Mouse (Mus musculus) monocyte, adult 2 months (primary cell): Measurements from ENCODE around the gene Nfu1.

Source experiments
- DNase-seq, 2 experiments: peaks; one replicate each; pipeline ENCODE4 v3.0.0; 2022; ENCODE audit warnings: low spot score in 2 of 2, low read depth in 1 of 2

Nfu1 gene

DNA sequence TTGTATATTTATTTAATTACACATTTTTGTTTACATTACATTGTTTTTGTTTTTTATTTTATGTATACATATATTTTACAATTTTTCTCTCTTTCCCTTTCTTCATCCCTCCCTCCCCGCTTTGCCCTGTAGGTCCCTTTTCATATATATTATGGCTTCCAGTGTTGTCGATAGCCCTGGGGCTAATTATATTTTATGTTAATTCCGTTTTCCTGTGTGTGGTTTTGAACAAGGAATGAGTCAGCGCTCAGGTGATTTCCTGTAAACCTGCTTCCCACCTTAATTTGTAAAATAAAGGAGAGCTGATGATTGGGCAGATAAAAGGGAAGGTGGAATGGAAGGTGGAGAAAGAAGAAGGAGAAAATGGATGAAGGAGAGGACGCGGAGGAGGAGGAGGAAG, at the start of gene Nfu1:
TSS of gene Nfu1 (plus strand) at position 350 of the 400 bp plus-strand sequence.
- no peak for DNase-seq

DNA sequence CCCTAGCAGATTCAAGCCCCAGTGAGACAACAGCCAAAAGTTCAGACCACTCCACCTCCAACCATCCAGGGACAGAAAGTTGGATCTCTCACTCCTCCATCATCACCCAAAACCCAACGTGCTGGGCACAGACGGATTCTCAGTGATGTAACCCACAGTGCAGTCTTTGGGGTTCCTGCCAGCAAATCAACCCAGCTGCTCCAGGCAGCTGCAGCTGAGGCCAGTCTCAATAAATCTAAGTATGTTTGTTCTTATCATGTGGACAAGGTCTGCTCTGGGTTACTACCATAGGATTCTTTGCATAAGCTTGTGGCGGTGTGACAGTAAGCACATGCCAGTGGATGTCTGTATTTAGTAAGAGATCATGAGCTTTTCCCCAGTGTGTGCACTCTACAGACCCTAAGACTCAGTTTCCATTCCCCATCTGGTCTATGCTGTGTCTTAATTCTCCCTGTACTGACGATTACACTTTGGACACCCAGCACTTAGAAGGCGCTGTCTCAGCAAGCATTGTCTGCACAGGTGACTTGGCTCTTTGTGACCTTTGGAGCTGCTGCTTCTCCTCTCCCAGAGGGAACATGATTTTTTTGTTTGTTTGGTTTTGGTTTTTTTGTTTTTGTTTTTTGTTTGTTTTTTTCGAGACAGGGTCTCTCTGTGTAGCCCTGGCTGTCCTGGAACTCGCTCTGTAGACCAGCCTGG, 44.9 kb upstream of the Nfu1 start:
- DNase-seq, result no peak

DNA sequence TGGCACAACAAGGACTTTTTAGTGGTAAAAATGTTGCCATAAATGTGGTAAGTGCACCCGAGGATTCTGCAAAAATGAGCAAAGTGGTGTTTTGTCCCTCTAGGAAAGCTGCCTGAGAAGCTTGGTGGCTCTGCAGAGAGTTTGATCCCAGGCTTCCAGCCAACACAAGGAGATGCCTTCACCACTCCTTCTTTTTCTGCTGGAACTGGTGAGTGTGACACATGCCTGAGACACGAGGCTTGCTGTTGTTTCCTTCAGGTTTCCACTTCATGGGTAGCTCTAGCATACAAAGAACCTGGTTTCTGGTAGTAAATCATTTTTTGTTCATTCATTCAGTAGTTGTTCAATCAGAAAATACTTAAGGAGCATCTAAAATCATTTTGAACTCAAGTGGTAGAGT, 41.9 kb upstream of the Nfu1 start:
- DNase-seq, result no peak

DNA sequence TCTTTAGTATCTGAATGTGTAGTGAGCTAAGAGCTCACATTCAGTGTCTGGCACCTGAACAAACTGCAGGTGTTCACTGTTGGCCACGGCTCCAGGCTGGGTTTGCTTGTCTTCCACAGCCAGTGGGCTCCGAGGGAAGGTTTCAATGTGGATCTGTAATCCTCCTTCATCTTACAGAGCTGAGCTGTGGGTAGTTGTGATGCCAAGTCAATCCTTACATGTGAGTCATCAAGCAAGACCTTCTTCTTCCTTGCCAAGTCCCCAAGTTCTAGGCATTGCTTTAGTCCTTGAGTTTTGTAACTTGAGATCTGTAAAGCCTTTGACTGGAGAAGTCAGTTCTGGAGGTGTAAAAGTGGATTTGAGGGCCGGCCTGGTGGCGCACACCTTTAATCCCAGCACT, 35.1 kb upstream of the Nfu1 start:
- no peak for DNase-seq

DNA sequence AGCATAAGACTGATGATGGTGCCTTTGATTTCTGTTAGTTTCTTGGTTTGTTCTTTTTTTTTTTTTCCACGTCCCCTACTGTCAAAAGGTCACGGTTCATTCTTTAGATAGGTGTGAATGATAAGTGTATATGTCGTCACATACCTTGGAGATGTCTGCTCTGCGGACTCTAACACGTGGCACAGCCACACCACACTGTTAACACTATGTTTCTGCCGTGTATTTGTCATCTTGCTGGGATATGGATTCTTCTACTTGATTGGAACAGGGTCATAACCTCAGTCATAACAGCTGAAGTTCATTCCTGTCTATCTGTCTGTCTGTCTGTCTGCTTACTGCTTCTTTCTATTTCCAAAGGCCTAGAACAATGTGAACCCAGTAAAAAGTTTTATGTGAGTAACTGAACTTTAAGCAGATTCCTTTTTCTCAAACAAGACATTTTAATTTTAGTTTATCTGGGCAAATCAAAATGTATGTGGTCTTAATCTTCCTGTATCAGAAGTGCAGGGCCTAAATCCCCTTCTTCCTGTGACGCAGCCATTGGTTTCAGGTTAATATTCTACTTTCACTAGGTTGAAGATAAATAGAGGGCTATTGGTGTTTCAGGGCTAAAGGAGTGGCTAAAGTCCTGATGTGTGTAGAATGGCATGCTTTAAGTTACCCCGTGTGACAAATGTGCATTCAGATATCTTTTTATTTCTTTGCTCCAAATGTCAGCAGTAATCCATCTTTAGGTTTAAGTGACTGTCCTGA, 30.7 kb upstream of the Nfu1 start:
- DNase-seq, result no peak

DNA sequence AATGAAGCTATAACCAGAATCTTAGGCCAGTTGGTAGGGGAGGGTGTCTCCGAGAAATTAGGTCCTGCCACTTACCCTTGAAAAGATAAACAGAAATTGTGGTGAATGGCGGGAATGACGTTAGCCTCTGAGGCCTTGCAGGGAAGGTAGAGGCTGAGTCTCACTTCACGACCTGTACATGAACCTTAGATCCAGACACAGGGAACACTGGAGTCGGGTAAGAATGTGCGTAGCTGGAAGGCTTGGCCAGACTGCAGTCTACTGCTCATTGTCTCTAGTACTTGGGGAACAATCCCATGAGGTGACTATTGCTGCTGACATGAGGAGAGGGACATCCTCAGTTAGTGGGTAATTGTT, 30.1 kb upstream of the Nfu1 start:
- DNase-seq, result no peak

DNA sequence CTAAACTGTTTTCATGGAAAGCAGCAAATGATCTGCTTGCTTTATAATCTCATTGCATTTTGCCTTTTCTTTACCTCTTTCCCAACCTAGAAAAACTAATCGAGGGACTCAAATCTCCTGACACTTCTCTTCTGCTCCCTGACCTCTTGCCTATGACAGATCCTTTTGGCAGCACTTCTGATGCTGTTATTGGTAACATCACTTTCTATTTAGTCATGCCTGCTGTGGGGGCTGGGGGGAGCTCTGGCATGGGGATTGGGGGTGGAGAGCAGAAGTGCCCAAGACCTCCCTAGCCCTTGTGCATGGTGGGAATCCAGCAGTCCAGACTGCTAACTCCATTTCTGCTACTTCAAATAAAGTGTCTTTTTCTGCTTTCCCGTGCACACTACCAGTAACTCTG, 27.8 kb upstream of the Nfu1 start:
- no peak for DNase-seq

DNA sequence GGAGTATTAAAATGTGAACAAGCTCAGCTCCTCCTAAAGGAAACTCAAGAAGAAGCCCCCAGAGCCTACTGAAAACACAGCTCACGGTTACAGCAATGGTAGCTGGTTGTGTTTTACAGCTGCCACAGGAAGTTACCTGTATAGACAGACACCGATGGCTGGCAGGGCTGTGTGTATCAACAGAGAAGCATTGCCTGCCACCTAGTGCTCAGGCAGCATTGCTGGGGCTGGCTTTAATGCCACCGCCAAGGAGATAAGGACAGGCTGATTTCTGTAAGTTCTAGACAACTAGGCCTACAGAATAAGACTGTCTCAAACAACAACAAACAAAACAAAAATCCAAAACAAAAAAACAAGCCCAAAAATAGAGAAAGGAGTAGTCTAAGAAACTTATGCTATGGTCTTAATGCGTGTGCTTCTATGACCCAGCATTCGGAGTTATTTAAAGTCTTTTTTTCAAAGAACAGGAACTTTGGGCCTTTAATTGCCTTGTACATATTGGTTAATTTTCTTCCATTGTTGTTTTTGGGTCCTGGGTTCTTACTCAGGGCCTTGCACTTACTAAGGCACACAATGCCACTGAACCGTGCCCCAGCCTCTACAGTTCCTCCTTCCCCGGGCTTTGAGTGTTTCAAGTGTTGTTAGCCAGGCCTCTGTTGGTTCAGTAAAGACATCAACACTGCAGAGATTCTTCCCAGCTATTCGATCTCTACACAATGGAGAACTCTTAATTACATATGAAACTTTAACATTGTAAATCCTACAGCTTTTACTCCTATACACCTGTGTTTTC, 23.5 kb upstream of the Nfu1 start:
- DNase-seq, result no peak

DNA sequence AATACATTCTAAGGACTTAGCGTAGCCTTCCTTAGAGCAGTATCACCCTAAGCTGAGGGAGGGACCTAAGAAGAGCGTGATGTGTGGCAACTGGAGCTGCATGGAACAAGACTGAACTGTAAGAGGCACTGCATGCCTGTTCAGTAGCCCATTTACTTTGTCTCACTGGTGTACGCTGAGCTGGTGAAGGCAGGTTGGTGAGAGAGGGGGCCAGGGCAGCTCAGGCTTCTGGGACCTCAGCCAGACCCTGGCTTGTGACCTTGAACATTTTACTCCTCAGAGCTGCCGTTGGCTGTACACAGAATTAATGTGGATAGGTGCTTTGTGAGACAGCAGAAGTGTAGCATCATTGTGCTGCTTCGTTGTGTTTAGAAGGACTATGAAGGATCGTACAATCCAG, 19.5 kb upstream of the Nfu1 start:
- DNase-seq, result no peak

DNA sequence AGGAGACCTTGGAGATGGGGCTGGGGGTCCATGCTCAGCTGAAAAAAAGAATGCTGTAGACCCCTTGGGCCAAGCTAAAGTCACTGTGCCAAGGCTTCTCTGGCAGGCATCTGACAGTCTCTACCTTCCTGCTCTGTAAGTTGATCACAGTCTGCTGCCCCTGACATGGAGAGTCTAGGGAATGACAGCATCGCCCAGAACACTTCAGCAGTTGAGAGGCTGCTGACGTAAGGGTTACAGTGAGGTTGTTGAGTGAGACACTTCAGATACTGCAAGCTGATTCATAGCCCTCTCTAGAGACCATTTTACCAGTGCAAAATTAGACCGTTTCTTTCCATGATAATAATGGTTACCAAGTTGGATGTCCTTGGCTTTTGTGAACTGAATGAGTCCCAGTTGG, 18.0 kb upstream of the Nfu1 start:
- no peak for DNase-seq

DNA sequence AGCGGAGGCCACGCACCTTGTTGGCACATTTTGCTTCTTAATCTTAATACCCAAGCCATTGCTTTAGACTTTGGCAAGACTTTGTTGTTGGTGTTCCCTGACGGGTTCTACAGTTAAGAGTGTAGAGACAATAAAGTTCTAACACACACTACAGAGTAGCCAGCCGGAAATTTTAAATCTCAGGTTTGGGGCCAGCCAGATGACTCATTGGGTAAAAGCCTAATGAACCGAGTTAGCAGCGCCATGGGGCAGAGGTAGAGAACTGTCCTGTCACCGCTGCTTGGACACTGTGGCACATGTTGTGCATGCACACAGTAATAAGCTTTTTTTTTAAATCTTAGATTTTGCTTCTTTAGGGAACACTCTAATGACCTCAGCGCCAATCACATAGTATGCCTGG, 16.7 kb upstream of the Nfu1 start:
- no peak for DNase-seq

DNA sequence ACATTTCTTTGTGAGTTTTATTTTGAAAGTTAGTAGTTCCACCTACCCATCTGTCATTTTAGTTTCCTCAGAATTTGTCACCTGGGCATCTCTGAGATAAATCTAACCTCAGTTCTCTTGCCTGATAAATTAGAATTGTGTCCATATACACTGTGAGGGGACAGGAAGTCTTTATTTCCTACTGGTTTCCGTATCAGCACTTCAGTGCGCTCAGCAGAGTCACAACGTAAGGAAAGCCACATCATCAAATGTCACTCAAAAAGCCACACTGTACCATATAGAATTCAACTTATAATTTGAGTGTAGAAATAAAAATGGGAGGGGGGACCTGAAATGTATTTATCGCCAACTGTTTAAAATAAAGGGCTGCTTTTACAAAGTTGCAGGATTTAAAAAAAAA, 14.8 kb upstream of the Nfu1 start:
- DNase-seq, result no peak

DNA sequence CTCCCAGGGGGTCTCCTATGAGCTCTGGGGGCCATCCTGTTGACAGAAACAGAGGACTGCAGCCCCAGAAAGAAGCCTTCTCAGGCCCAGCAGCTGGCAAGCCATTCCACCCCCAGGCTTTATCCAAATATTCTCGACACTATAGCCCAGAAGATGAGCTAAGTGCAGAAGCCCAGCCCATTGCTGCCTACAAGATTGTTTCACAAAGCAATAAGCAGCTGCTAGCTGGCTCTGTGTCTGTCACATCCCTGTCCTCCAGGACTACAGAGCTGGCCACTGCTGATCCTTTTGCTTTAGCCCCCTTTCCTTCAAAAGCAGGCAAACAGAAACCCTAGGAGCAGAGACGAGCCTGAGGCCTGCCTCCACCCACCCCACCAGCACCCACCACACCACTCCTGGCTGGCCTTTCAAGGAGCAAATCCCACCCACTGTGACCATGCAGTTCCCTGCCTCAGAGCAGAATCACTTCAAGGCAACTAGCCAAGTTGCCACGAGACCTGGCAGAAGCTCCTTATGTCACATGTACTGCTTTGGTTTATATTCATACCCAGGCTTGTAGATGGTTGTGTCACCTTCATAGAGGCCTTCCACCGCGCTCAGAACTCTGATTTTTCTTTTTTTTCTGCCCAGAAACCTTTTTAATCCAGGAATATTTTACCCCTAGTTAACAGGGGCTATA, 12.3 kb upstream of the Nfu1 start:
- no peak for DNase-seq

DNA sequence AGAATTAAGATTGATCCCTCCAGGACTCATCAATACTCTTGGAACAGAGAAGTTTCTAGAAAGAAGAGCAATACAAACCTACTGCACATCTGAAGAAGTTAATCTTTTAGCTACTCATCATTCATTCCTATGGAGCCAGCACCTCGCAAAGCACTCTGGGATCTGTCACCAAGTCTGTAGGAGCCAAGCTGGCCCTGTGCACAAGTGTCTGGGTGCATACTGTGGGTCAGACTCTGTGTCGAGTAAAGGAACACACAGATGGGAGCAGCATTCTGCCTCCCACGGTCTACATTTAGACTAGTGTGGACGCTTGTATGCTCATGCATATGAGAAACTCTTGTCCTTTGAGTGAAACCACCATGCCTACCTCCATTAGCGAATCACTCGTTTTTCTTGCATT, 11.7 kb upstream of the Nfu1 start:
- DNase-seq, result no peak

DNA sequence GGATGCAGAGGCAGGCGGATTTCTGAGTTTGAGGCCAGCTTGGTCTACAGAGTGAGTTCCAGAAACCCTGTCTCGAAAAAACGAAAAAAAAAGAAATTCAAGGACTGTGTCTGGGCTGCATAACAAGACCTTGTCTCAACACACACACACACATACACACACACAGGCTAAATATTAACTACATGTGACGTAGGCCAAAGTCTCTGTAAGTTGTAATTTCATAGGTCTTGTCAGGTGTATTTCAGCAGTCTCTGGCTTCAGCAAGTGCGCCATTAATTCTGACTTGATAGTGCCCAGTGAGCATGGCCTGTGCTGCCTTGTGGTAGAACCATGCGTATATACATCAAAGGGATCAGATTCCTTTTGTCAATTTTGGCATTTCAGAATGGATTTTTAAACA, 7.0 kb upstream of the Nfu1 start:
- no peak for DNase-seq

DNA sequence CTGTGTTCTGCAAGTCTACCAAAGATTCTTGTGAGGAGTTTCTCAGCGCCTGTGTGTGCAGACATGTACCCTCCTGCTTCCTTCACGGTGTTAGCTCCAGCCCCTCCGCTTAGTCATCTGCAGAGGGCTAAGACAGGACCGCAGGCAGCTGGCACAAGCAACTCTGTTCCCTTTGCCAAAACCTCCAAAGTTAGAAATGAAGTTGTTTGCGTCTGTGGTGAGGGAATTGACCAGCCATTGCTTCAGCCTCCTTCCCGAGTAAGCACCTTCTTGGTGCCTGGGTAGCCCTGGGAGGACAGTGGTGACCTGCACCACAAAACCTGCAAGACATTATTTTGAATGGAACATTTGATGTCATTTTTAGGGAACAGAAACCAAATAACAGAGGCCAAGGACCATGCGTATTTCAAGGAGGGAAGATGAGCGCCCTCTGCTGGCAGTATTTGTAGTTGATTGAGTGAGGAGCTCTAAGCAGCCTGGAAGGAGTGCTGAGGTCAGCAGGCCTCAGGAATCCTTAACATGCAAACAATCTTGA, 6.4 kb upstream of the Nfu1 start:
- DNase-seq, result peak; percentile 69 to 83

DNA sequence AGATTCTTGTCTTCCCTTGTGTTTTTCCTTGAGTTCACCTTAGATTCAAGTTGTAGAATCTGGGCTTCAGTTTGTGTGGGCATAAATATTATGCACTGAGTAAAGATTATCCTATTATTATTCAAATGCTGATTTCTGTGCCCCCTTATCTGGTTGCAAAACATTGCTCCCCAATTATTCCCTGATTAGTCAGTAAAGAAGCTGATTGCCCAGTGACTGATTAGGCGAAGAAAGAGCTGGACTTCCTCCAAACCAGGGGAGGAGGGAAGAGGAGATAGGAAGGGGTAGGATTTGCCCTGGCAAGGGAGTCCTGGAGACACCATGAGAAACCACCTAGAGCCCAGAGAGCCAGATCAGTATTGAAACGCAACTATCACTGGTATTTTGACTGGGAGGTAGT, 4.9 kb upstream of the Nfu1 start:
- no peak for DNase-seq

DNA sequence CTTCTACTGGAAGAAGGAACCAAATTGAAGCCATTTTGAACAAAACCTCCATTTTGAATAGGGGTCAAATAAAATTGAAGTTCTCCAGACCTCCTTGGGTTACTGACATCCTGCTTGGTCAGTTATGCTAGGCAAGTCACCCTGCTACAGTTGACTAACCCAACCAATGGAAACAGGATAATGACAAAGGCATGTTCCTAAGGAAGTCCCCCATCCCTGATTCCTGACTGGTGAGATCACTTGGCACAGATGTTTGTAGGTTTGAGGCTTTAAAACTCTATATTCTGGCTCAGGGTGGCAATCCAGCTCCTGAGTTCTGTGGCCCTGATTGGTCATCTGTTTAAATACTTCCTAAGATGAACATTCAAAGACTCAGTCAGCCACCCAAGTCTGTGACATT, 3.5 kb upstream of the Nfu1 start:
- DNase-seq, result no peak

DNA sequence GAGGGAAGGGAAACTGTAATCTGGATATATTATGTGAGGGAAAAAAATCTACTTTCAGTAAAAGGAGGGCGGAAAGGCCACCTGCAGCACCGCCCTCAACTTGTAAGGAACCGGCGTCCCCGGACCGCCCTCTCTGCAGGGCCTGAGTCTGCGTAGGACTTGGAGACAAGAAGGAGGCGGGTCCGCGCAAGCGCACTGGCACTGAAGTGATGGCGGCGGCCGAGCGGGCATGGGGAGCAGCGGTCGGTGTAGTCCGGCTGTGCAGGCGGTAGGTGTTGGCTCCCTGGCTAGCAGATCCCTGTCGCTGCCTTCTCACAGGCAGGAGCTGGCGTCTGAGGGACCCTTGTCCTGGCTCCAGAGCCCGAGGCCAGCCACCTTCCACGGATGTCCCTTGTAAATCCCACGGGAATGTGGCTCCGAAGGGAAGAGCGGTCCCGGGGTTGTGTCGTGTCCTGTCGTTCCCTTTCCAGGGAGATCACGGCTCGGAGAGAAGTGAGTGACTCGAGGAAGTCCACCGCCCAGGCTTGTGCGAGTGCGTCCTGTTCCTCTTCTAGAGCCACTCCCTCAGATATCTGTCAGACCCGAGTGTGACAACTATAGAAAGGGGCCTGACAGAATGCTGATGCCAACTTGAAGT, 774 bp downstream of the Nfu1 start:
- DNase-seq, result peak; percentile 80 to 84

DNA sequence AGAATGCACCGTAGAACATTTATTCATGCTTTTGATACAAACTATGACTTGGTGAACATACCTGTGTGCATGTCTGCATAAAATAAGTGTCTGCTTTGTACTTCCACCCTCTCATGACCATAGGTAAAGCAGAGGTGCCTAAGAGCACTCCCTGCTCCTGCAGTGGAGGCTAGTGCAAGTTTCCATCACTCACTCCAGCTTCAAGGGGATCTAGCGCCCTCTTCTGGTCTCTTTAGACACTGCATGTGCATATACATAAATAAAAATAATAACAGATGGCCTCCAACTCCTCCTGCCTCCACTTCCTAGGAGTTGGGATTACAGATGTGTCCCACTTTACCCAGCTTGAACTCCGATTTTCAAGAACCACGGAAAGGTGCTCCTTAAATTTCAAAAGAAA, 7.9 kb downstream of the Nfu1 start:
- peak; percentile 12 to 21 for DNase-seq

DNA sequence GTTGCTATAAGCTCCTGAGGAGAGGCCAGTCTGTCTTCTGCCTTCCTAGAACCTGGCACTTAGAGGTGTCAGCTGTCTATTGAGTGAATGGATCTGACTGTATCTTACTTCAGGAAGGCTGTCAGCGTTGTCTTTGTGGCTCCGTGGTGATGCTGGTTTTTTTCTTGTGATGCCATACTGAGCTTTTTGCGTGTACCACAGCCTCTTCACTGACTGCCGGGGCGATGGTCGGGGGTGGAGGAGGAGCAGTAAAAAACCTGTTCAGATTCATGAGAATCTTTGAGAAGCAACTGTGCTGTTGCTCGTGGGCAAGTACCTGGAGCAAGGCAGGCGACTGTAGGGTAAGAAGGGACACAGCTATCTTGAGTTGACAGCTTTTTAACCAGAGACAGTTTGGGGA, 9.8 kb downstream of the Nfu1 start:
- DNase-seq, result no peak
